Mouse (Mus musculus): ENCODE measurements around the gene Dnase1l3. TPM values are rescaled to one million over a fixed set of nuclear protein-coding genes. Genes with fewer than 3 reads are reported as not detected.

The Dnase1l3 gene
- polyA plus RNA-seq, 1 experiment from 2014 or later = 0.09 TPM

GRCm38 (mm10) chr14:8034561-8034960, 40.2 kb upstream of the Dnase1l3 start:
- no peak overlapping the region for H3K27ac ChIP-seq
- ATAC-seq (ENCODE audit: low FRiP score) = no peak
- H3K4me2 ChIP-seq (replicated peaks) = no peak overlapping the region
- no peaks in the 10 kb centered on the region for H3K27me3 ChIP-seq (ENCODE audit: control insufficient read depth, insufficient read depth, low read length)
- no peaks in the 10 kb centered on the region for H3K9me3 ChIP-seq (ENCODE audit: control insufficient read depth, low read length)
- no peak for DNase-seq (ENCODE audit: low spot score)
- H3K4me1 ChIP-seq (replicated peaks; ENCODE audit: control insufficient read depth, insufficient read depth, low read length) = no peaks in the 10 kb centered on the region
- 64% methylated on average over 5 of the region's 5 CpGs for WGBS
- 0 out of 2 replicates have a peak, but pooled peaks cover under 1% of the 10 kb centered on the region for H3K36me3 ChIP-seq (replicated peaks; ENCODE audit: control insufficient read depth, insufficient read depth)
- H3K9ac ChIP-seq = no peak overlapping the region
- H3K4me3 ChIP-seq (replicated peaks; ENCODE audit: low read length) = no peak overlapping the region

- H3K9me3 ChIP-seq (ENCODE audit: control insufficient read depth, low read length) = no peaks in the 10 kb centered on the region
- H3K27me3 ChIP-seq (ENCODE audit: control insufficient read depth, insufficient read depth, low read length) = no peaks in the 10 kb centered on the region
- no peak overlapping the region for H3K4me2 ChIP-seq (replicated peaks)
- no peaks in the 10 kb centered on the region for H3K36me3 ChIP-seq (replicated peaks; ENCODE audit: control insufficient read depth, insufficient read depth)
- H3K9ac ChIP-seq = no peak overlapping the region
- no peak overlapping the region for H3K27ac ChIP-seq
- DNase-seq (ENCODE audit: low spot score) (no peak), ATAC-seq (ENCODE audit: low FRiP score) (no peak; the same call in 1 of the 2 replicates)
- H3K4me1 ChIP-seq (replicated peaks; ENCODE audit: control insufficient read depth, insufficient read depth, low read length) = no peaks in the 10 kb centered on the region
- H3K4me3 ChIP-seq (replicated peaks; ENCODE audit: low read length) = no peak overlapping the region
- 62% methylated on average over 13 of the region's 13 CpGs for WGBS
Observed at GRCm38 (mm10) chr14:8032087-8032944, 37.9 kb upstream of the Dnase1l3 start.

- Histone ChIP-seq H3K4me2 (replicated peaks) (no peak overlapping the region), H3K4me3 (replicated peaks; ENCODE audit: low read length) (no peak overlapping the region), H3K27me3 (ENCODE audit: control insufficient read depth, insufficient read depth, low read length) (no peaks in the 10 kb centered on the region), H3K9ac (no peak overlapping the region), H3K9me3 (ENCODE audit: control insufficient read depth, low read length) (no peaks in the 10 kb centered on the region), H3K36me3 (replicated peaks; ENCODE audit: control insufficient read depth, insufficient read depth) (no peaks in the 10 kb centered on the region), H3K4me1 (replicated peaks; ENCODE audit: control insufficient read depth, insufficient read depth, low read length) (no peaks in the 10 kb centered on the region), H3K27ac (no peak overlapping the region)
- WGBS = 46% methylated on average over 4 of the region's 4 CpGs
- DNase-seq (ENCODE audit: low spot score) = no peak
- no peak for ATAC-seq (ENCODE audit: low FRiP score)
Observed at GRCm38 (mm10) chr14:8030535-8030934, 36.2 kb upstream of the Dnase1l3 start.

GRCm38 (mm10) chr14:8029752-8030151, 35.4 kb upstream of the Dnase1l3 start:
- H3K27ac ChIP-seq = no peak overlapping the region
- H3K9me3 ChIP-seq (ENCODE audit: control insufficient read depth, low read length) = no peaks in the 10 kb centered on the region
- no peak overlapping the region for H3K9ac ChIP-seq
- WGBS = 94% methylated on average over 1 of the region's 1 CpGs
- no peaks in the 10 kb centered on the region for H3K27me3 ChIP-seq (ENCODE audit: control insufficient read depth, insufficient read depth, low read length)
- no peaks in the 10 kb centered on the region for H3K4me1 ChIP-seq (replicated peaks; ENCODE audit: control insufficient read depth, insufficient read depth, low read length)
- ATAC-seq (ENCODE audit: low FRiP score) (no peak), DNase-seq (ENCODE audit: low spot score) (no peak)
- no peak overlapping the region for H3K4me3 ChIP-seq (replicated peaks; ENCODE audit: low read length)
- H3K4me2 ChIP-seq (replicated peaks) = no peak overlapping the region
- no peaks in the 10 kb centered on the region for H3K36me3 ChIP-seq (replicated peaks; ENCODE audit: control insufficient read depth, insufficient read depth)

- Histone ChIP-seq H3K9ac (no peak overlapping the region), H3K4me1 (replicated peaks; ENCODE audit: control insufficient read depth, insufficient read depth, low read length) (no peaks in the 10 kb centered on the region), H3K4me3 (replicated peaks; ENCODE audit: low read length) (no peak overlapping the region), H3K36me3 (replicated peaks; ENCODE audit: control insufficient read depth, insufficient read depth) (no peaks in the 10 kb centered on the region), H3K4me2 (replicated peaks) (no peak overlapping the region), H3K9me3 (ENCODE audit: control insufficient read depth, low read length) (no peaks in the 10 kb centered on the region), H3K27ac (no peak overlapping the region), H3K27me3 (ENCODE audit: control insufficient read depth, insufficient read depth, low read length) (no peaks in the 10 kb centered on the region)
- no peak for ATAC-seq (ENCODE audit: low FRiP score)
- WGBS = 96% methylated on average over 5 of the region's 5 CpGs
- no peak for DNase-seq (ENCODE audit: low spot score)
Observed at GRCm38 (mm10) chr14:8028086-8028485, 33.7 kb upstream of the Dnase1l3 start.

GRCm38 (mm10) chr14:8026769-8027531, 32.6 kb upstream of the Dnase1l3 start:
- ATAC-seq (ENCODE audit: low FRiP score) = no peak
- H3K4me3 ChIP-seq (replicated peaks; ENCODE audit: low read length) = no peak overlapping the region
- H3K27me3 ChIP-seq (ENCODE audit: control insufficient read depth, insufficient read depth, low read length) = no peaks in the 10 kb centered on the region
- H3K4me1 ChIP-seq (replicated peaks; ENCODE audit: control insufficient read depth, insufficient read depth, low read length) = no peaks in the 10 kb centered on the region
- no peak for DNase-seq (ENCODE audit: low spot score)
- no peak overlapping the region for H3K27ac ChIP-seq
- no peak overlapping the region for H3K4me2 ChIP-seq (replicated peaks)
- no peaks in the 10 kb centered on the region for H3K36me3 ChIP-seq (replicated peaks; ENCODE audit: control insufficient read depth, insufficient read depth)
- 85% methylated on average over 10 of the region's 10 CpGs for WGBS
- no peaks in the 10 kb centered on the region for H3K9me3 ChIP-seq (ENCODE audit: control insufficient read depth, low read length)
- H3K9ac ChIP-seq = no peak overlapping the region

GRCm38 (mm10) chr14:8024936-8025335, 30.6 kb upstream of the Dnase1l3 start:
- no peaks in the 10 kb centered on the region for H3K36me3 ChIP-seq (replicated peaks; ENCODE audit: control insufficient read depth, insufficient read depth)
- ATAC-seq (ENCODE audit: low FRiP score) (no peak), DNase-seq (ENCODE audit: low spot score) (no peak)
- WGBS = 88% methylated on average over 10 of the region's 10 CpGs
- H3K4me1 ChIP-seq (replicated peaks; ENCODE audit: control insufficient read depth, insufficient read depth, low read length) = no peaks in the 10 kb centered on the region
- H3K27ac ChIP-seq = no peak overlapping the region
- no peaks in the 10 kb centered on the region for H3K27me3 ChIP-seq (ENCODE audit: control insufficient read depth, insufficient read depth, low read length)
- no peak overlapping the region for H3K4me2 ChIP-seq (replicated peaks)
- no peaks in the 10 kb centered on the region for H3K9me3 ChIP-seq (ENCODE audit: control insufficient read depth, low read length)
- H3K9ac ChIP-seq = no peak overlapping the region
- no peak overlapping the region for H3K4me3 ChIP-seq (replicated peaks; ENCODE audit: low read length)

GRCm38 (mm10) chr14:8024469-8024868, 30.1 kb upstream of the Dnase1l3 start:
- ATAC-seq (ENCODE audit: low FRiP score) (no peak), DNase-seq (ENCODE audit: low spot score) (no peak)
- H3K9ac ChIP-seq = no peak overlapping the region
- no peak overlapping the region for H3K4me2 ChIP-seq (replicated peaks)
- H3K27me3 ChIP-seq (ENCODE audit: control insufficient read depth, insufficient read depth, low read length) = no peaks in the 10 kb centered on the region
- H3K4me1 ChIP-seq (replicated peaks; ENCODE audit: control insufficient read depth, insufficient read depth, low read length) = no peaks in the 10 kb centered on the region
- H3K27ac ChIP-seq = no peak overlapping the region
- H3K36me3 ChIP-seq (replicated peaks; ENCODE audit: control insufficient read depth, insufficient read depth) = no peaks in the 10 kb centered on the region
- WGBS = 54% methylated on average over 6 of the region's 6 CpGs
- no peak overlapping the region for H3K4me3 ChIP-seq (replicated peaks; ENCODE audit: low read length)
- no peaks in the 10 kb centered on the region for H3K9me3 ChIP-seq (ENCODE audit: control insufficient read depth, low read length)

GRCm38 (mm10) chr14:8020546-8020945, 26.2 kb upstream of the Dnase1l3 start:
- Histone ChIP-seq H3K9me3 (ENCODE audit: control insufficient read depth, low read length) (no peaks in the 10 kb centered on the region), H3K4me1 (replicated peaks; ENCODE audit: control insufficient read depth, insufficient read depth, low read length) (no peaks in the 10 kb centered on the region), H3K27me3 (ENCODE audit: control insufficient read depth, insufficient read depth, low read length) (no peaks in the 10 kb centered on the region), H3K9ac (no peak overlapping the region), H3K36me3 (replicated peaks; ENCODE audit: control insufficient read depth, insufficient read depth) (no peaks in the 10 kb centered on the region), H3K27ac (no peak overlapping the region), H3K4me3 (replicated peaks; ENCODE audit: low read length) (no peak overlapping the region), H3K4me2 (replicated peaks) (no peak overlapping the region)
- 92% methylated on average over 7 of the region's 7 CpGs for WGBS
- DNase-seq (ENCODE audit: low spot score) (no peak), ATAC-seq (ENCODE audit: low FRiP score) (no peak)

Data from hindbrain, embryonic 14.5 days (tissue).